Mouse (Mus musculus) lung, adult 18-20 months (tissue): Measurements from ENCODE around the gene Gapt.
A peak's percentile ranks its signal among the peaks of the same experiment; 100 is the strongest.

Source experiments
- DNase-seq, 2 experiments: peaks; one replicate each; pipeline ENCODE4 v3.0.0; 2022; ENCODE audit warnings: mixed read lengths in 2 of 2

Gene Gapt

GRCm38 (mm10) chr13:110346707-110347106, 10.3 kb downstream of the Gapt start:
- no peak for DNase-seq

DNA sequence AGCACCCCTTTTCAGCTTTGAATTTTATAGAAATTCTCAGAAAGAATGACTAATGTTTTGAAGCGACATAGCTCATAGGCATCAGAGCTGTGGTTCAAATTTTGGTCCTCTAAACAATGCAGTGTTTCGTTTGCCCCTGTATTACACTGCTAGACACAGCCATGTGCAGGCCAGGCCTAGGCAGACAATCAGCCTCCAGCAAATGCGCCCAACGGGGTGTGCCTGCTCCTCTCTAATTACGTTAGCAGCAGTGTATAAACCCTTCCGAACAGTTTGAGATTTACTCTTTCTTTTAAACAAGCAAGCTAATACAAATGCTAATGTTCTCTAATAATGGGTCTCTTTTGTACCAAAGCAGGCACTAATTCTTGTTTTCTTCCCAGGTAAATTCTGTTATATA, 14.4 kb downstream of the Gapt start:
- DNase-seq, result no peak

DNA sequence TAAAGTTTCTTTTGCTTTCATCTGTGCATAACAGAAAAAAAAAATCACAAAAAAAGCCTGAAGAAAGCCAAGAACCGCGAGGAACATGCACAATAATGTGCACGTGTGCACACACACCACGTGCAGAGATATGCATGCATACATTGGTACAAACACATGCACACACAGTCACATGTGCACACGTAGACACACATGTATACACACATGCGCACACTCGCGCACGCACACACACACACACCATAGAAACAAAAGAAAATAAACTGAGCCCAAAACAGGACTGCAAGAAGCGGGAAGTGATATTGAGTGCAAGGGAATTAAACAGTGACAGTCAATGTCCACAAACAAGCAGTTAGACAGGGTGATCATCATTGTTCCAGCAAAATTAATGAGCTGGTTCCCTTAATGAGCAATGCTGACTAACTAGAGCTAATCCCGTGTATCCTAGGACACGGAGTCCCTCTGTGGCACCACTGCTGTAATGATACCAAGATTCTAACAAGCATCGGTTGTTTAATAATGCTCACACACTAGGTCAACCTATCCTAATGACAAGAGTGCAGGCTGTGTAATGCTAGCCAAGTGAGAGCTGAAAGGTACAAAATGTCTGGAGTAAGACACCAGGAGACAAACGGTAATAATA, 23.9 kb downstream of the Gapt start:
- DNase-seq, result no peak

GRCm38 (mm10) chr13:110318746-110319145, 38.3 kb downstream of the Gapt start:
- peak; percentile 22 to 50 for DNase-seq

DNA sequence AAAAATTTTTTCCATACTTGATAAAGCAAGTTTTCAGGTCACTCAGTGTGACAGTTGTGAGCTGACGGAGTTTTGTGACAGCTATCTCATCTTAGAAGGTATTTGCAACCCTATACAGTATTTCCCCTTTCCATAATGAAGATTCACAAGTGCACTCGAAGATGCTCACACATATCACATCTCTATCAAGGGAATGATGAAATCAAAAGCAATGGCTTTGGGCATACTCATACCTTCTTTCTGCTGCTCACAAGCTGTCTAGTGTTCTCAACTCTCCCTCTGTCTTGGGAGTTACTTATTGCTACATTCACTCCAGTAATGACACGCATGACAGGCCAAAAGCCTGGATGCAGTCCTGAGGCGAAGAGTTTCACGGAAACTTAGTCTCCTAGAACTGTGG, 49.8 kb downstream of the Gapt start:
- no peak for DNase-seq
